Mouse (Mus musculus): ENCODE measurements around the gene Eif4g1. TPM values are rescaled to one million over a fixed set of nuclear protein-coding genes. Genes with fewer than 3 reads are reported as not detected.
A peak's percentile ranks its signal among the peaks of the same experiment; 100 is the strongest.

Eif4g1 gene
- polyA plus RNA-seq, 1 experiment: 618 TPM

DNA sequence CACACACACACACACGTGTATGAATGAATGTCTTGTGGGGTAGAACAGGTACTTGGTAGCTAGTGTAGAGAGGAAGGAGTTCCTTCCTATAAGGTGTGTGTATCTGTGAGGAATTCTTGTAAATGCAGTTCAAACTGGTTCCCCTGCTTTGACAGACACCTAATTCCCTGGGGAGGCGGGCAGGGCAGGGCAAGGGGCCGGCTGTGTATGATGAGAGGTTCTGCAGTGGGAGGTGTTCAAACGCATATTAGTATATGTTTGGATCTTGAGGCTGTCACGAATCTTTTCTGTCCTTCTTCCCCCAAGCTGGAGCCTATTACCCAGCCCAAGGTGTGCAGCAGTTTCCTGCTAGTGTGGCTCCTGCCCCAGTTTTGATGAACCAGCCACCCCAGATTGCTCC is 9.3 kb downstream of the Eif4g1 start:
- Histone ChIP-seq H3K4me3 (ENCODE audit: control insufficient read depth, insufficient read depth, low read length) (no peak overlapping the region), H3K27ac (ENCODE audit: control insufficient read depth, insufficient read depth, low read length) (no peak overlapping the region), H3K27me3 (ENCODE audit: control insufficient read depth, insufficient read depth, low read length) (no peaks in the 10 kb centered on the region), H3K4me1 (replicated peaks; ENCODE audit: control insufficient read depth, insufficient read depth, low read length) (peaks cover 13% of the 10 kb centered on the region), H3K36me3 (ENCODE audit: control insufficient read depth, insufficient read depth, low read length) (peaks cover 66% of the 10 kb centered on the region)
- DNase-seq: no peak
- WGBS: 83% methylated on average over 5 of the region's 5 CpGs
- TF ChIP-seq POLR2A (IDR thresholded peaks at IDR 0.05; ENCODE audit: control insufficient read depth, extremely low read depth, insufficient read depth, low read length, poor library complexity): no peak

DNA sequence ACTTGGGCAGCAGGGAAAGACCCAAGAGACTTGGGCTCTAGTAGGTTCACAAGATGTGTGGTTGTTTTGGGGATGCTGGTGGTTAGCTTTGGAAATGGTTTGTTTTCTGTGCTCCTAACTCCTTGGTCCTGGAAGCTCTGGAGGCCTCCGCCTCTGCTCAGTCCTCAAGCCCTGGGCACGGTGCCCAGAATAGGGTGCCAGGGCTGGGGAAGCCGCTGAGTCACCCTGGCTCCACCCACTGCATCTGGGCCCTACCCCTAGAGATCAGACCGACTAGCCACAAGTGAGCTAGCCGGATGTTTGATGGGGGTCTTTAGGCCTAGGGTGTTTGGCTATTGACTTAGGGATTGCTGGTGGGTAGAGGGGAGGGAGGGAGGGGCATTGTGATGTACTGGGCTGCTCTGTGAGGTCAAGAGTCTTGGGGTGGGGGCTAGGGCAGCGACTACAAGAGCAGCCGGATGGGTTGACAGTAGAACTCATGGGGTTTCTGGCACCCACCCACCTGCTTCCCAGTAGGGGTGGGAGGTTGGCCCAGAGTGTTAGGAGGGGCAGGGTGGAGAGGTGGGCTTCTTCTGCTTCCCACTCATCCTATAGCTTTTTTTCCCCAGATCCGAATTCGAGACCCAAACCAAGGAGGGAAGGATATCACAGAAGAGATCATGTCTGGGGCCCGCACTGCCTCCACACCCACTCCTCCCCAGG is 10.0 kb downstream of the Eif4g1 start:
- no peak for TF ChIP-seq POLR2A (IDR thresholded peaks at IDR 0.05; ENCODE audit: control insufficient read depth, extremely low read depth, insufficient read depth, low read length, poor library complexity)
- TF ChIP-seq CTCF (IDR thresholded peaks at IDR 0.05; ENCODE audit: borderline replicate concordance, control insufficient read depth, extremely low read depth, insufficient read depth, low read length, poor library complexity): no peak
- no peak overlapping the region for H3K27ac ChIP-seq (ENCODE audit: control insufficient read depth, insufficient read depth, low read length)
- no peak for DNase-seq
- no peak overlapping the region for H3K4me3 ChIP-seq (ENCODE audit: control insufficient read depth, insufficient read depth, low read length)
- H3K27me3 ChIP-seq (ENCODE audit: control insufficient read depth, insufficient read depth, low read length): no peaks in the 10 kb centered on the region
- peaks cover 13% of the 10 kb centered on the region for H3K4me1 ChIP-seq (replicated peaks; ENCODE audit: control insufficient read depth, insufficient read depth, low read length)
- peaks cover 73% of the 10 kb centered on the region for H3K36me3 ChIP-seq (ENCODE audit: control insufficient read depth, insufficient read depth, low read length)
- whole genome bisulfite sequencing: 61% methylated on average over 10 of the region's 10 CpGs

DNA sequence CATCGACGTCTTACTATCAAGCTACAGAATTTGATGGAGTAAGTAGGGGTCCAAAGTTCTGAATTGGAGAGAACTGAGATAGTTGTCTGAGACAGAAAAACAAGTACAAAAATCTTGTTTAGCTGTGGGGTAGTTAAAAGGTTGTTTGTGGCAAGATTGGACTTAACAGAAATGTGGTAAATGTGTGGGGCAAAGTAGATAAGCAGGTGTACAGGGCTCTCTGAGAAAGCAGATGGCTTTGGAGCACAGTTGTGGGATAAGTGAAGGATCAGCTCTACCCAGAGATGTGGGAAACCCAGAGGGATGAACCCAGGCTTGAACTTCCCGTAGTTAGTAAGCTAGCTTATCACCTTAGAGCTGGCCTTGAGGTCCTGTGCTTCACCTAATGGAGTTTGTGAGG is 22.7 kb downstream of the Eif4g1 start:
- Histone ChIP-seq H3K4me1 (replicated peaks; ENCODE audit: control insufficient read depth, insufficient read depth, low read length) (peaks cover 10% of the 10 kb centered on the region), H3K27ac (ENCODE audit: control insufficient read depth, insufficient read depth, low read length) (no peak overlapping the region), H3K27me3 (ENCODE audit: control insufficient read depth, insufficient read depth, low read length) (no peaks in the 10 kb centered on the region; the same call in 1 of the 2 replicates), H3K36me3 (ENCODE audit: control insufficient read depth, insufficient read depth, low read length) (peaks cover 47% of the 10 kb centered on the region), H3K4me3 (ENCODE audit: control insufficient read depth, insufficient read depth, low read length) (no peak overlapping the region)
- no peak for DNase-seq
- 73% methylated on average over 3 of the region's 3 CpGs for WGBS
- TF ChIP-seq POLR2A (IDR thresholded peaks at IDR 0.05; ENCODE audit: control insufficient read depth, extremely low read depth, insufficient read depth, low read length, poor library complexity) (no peak), CTCF (IDR thresholded peaks at IDR 0.05; ENCODE audit: borderline replicate concordance, control insufficient read depth, extremely low read depth, insufficient read depth, low read length, poor library complexity) (no peak)

DNA sequence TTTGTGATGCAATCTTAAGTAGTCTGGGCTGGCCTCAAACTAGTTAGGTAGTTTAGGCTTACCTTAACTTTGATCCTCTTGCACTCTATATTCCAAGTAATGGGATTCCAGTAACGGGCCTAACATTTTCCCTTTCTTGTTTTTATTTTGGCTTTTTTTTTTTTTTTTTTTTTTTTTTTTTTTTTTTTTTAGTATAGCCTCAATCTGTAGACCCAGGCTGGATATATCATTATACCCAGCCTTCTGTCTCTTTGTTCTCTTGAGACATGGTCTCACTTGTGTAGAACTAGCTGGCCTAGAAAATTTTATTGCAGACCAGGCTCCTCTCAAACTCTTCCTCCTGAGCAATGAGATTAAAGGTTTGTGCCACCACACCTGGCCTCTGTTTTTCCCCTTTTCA is 23.5 kb downstream of the Eif4g1 start:
- no peak overlapping the region for H3K4me3 ChIP-seq (ENCODE audit: control insufficient read depth, insufficient read depth, low read length)
- TF ChIP-seq POLR2A (IDR thresholded peaks at IDR 0.05; ENCODE audit: control insufficient read depth, extremely low read depth, insufficient read depth, low read length, poor library complexity): no peak
- TF ChIP-seq CTCF (IDR thresholded peaks at IDR 0.05; ENCODE audit: borderline replicate concordance, control insufficient read depth, extremely low read depth, insufficient read depth, low read length, poor library complexity): no peak
- no peak overlapping the region for H3K27ac ChIP-seq (ENCODE audit: control insufficient read depth, insufficient read depth, low read length)
- WGBS: 90% methylated on average over 1 of the region's 1 CpGs
- H3K4me1 ChIP-seq (replicated peaks; ENCODE audit: control insufficient read depth, insufficient read depth, low read length): peaks cover 14% of the 10 kb centered on the region
- H3K36me3 ChIP-seq (ENCODE audit: control insufficient read depth, insufficient read depth, low read length): peaks cover 38% of the 10 kb centered on the region
- DNase-seq: no peak
- H3K27me3 ChIP-seq (ENCODE audit: control insufficient read depth, insufficient read depth, low read length): no peaks in the 10 kb centered on the region; the same call in 1 of the 2 replicates

DNA sequence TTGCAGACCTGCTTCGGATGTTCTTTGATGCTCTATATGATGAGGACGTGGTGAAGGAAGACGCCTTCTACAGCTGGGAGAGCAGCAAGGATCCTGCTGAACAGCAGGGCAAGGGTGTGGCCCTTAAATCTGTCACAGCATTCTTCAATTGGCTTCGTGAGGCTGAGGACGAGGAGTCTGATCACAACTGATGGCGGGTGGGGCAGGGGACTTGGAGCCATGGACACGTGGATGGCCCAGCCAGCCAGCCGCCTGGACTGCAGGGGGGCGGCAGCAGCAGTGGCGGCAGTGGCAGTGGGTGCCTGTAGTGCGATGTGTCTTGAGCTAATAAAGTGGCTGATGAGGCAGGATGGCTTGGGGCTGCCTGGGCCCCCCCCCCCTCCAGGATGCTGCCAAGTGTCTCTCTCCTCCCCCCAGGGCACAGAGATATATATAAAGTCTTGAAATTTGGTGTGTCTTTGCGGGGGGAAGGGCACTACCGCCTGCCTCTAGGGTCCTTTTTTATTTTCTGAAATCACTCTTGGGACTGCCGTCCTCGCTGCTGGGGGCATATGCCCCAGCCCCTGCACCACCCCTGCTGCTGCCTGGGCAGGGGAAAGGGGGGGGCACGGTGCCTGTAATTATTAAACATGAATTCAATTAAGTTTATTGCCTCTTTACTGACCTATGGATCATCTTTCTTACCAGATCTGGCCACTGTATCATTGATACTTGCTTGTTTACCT is 24.3 kb downstream of the Eif4g1 start:
- no peaks in the 10 kb centered on the region; the same call in 1 of the 2 replicates for H3K27me3 ChIP-seq (ENCODE audit: control insufficient read depth, insufficient read depth, low read length)
- 86% methylated on average over 16 of the region's 16 CpGs for WGBS
- no peak overlapping the region for H3K4me3 ChIP-seq (ENCODE audit: control insufficient read depth, insufficient read depth, low read length)
- peaks cover 30% of the 10 kb centered on the region for H3K36me3 ChIP-seq (ENCODE audit: control insufficient read depth, insufficient read depth, low read length)
- no peak overlapping the region for H3K27ac ChIP-seq (ENCODE audit: control insufficient read depth, insufficient read depth, low read length)
- TF ChIP-seq CTCF (IDR thresholded peaks at IDR 0.05; ENCODE audit: borderline replicate concordance, control insufficient read depth, extremely low read depth, insufficient read depth, low read length, poor library complexity): no peak
- TF ChIP-seq POLR2A (IDR thresholded peaks at IDR 0.05; ENCODE audit: control insufficient read depth, extremely low read depth, insufficient read depth, low read length, poor library complexity): no peak
- DNase-seq: no peak
- H3K4me1 ChIP-seq (replicated peaks; ENCODE audit: control insufficient read depth, insufficient read depth, low read length): peaks cover 14% of the 10 kb centered on the region

DNA sequence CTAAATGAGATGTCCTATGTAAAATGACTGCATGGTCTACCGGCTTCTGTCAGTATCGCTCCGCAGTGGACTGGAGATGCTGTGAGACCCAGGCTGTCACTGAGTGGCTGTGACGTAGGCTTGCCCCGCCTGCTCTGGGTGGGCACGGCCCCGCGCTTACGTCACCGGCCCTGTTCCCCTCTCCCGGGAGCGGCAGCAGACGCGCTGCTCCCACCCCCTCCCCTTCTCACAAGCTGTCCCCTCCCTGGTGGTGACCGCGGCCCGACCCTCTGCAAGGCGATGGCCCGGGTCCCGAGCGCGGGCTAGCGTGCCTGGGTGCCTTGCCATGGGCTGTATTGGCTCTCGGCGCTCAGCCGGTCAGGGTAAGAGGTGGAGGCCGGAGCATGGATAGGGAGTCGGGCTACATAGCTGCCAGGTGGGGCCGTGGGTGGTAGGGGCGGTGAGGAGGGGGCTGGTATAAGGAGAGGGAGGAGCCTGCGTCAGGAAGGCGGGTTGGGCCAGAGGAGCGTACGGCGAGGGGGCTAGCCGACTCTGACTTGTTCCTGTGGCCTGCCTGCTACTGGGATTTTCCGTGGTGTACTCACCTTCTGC is 25.1 kb downstream of the Eif4g1 start, which contains the start of gene Fam131a:
Gene Fam131a, plus strand, starts transcription at position 131 of the 591 bp plus-strand sequence.
- peaks cover 22% of the 10 kb centered on the region for H3K36me3 ChIP-seq (ENCODE audit: control insufficient read depth, insufficient read depth, low read length)
- no peak for TF ChIP-seq CTCF (IDR thresholded peaks at IDR 0.05; ENCODE audit: borderline replicate concordance, control insufficient read depth, extremely low read depth, insufficient read depth, low read length, poor library complexity)
- TF ChIP-seq POLR2A (IDR thresholded peaks at IDR 0.05; ENCODE audit: control insufficient read depth, extremely low read depth, insufficient read depth, low read length, poor library complexity): no peak
- peaks cover 14% of the 10 kb centered on the region for H3K4me1 ChIP-seq (replicated peaks; ENCODE audit: control insufficient read depth, insufficient read depth, low read length)
- H3K4me3 ChIP-seq (ENCODE audit: control insufficient read depth, insufficient read depth, low read length): peak within 1 kb of the TSS; percentile 53
- peak; percentile 85 for DNase-seq
- no peak within 1 kb of the TSS for H3K27ac ChIP-seq (ENCODE audit: control insufficient read depth, insufficient read depth, low read length)
- WGBS: 3% methylated on average over 37 of the region's 37 CpGs
- no peaks in the 10 kb centered on the region; the same call in 1 of the 2 replicates for H3K27me3 ChIP-seq (ENCODE audit: control insufficient read depth, insufficient read depth, low read length)

Data from thymus, adult 2 months (tissue).